19 mouse cellular contexts compared by ENCODE assay signal in the genomic region with DNA sequence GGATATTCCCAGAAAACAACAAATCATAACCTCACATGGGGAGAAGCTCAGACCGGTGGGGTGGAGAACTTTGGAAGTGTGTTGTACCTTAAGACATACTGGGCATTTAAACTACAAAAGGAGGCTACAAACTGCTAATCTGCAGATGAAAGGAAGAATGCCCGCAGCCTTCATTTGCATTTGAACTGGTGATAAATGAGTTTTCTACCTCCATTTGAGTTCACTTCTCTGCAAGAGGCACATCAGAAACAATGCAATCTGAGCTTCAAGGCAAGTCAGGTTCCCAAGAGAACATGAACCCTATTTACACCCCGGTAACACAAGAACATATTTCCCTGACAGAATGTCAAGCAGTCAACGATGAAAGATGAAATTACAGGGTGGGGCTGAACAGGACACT. TPM values are rescaled to one million over a fixed set of nuclear protein-coding genes. Genes with fewer than 3 reads are reported as not detected.
DNase-seq lines count a peak whose midpoint lies in the region; ATAC-seq and TF ChIP-seq lines count a peak whose summit lies in the region.
"Had no signal": no experiment of that assay in that cellular context is flagged by ENCODE, and none has a peak within 500 bp of the region (broad histone marks: within the 10 kb centered on the region; RNA-seq: fewer than 3 reads in every experiment).

No protein-coding gene starts in this region.

- H3K9me3 ChIP-seq in forebrain, embryonic 14.5 days (replicated peaks; ENCODE audit: control insufficient read depth, low read length), result no peaks in the 10 kb centered on the region
- H3K9me3 ChIP-seq in forebrain, embryonic 16.5 days (ENCODE audit: control insufficient read depth, low read length), result no peaks in the 10 kb centered on the region
- no peaks in the 10 kb centered on the region for H3K9me3 ChIP-seq in hindbrain, embryonic 13.5 days
- H3K9me3 ChIP-seq in neural tube, embryonic 13.5 days, result no peaks in the 10 kb centered on the region
- no peaks in the 10 kb centered on the region for H3K9me3 ChIP-seq in kidney, embryonic 16.5 days (ENCODE audit: low read length)
- H3K9me3 ChIP-seq: embryonic facial prominence, embryonic 13.5 days; forebrain, embryonic 13.5 days; heart, embryonic 15.5 days; liver, embryonic 15.5 days had no signal

- H3K4me2 ChIP-seq in forebrain, embryonic 14.5 days (ENCODE audit: low read length), result no peak overlapping the region
- H3K4me2 ChIP-seq in forebrain, embryonic 16.5 days (ENCODE audit: low read length), result no peak overlapping the region
- H3K4me2 ChIP-seq in hindbrain, embryonic 13.5 days, result no peak overlapping the region
- H3K4me2 ChIP-seq in neural tube, embryonic 13.5 days, result no peak overlapping the region
- H3K4me2 ChIP-seq in kidney, embryonic 16.5 days (replicated peaks; ENCODE audit: low read depth, low read length), result no peak overlapping the region
- H3K4me2 ChIP-seq: embryonic facial prominence, embryonic 13.5 days; forebrain, embryonic 13.5 days; heart, embryonic 15.5 days; liver, embryonic 15.5 days had no signal

- no peak overlapping the region for H3K27ac ChIP-seq in forebrain, embryonic 14.5 days (ENCODE audit: low read depth, low read length)
- no peak overlapping the region for H3K27ac ChIP-seq in forebrain, embryonic 16.5 days (ENCODE audit: low read length)
- 0 out of 2 replicates have a peak overlapping the region, but pooled peaks have one; percentile 2 for H3K27ac ChIP-seq in bone marrow macrophage, adult 2 months (ENCODE audit: insufficient read depth, low read depth, low read length)
- peak overlapping the region; percentile 61 for H3K27ac ChIP-seq in hindbrain, embryonic 13.5 days
- peak overlapping the region; percentile 85 for H3K27ac ChIP-seq in neural tube, embryonic 13.5 days (replicated peaks)
- H3K27ac ChIP-seq in heart, adult 2 months, result no peak overlapping the region
- H3K27ac ChIP-seq in kidney, embryonic 16.5 days (ENCODE audit: low read length), result no peak overlapping the region
- H3K27ac ChIP-seq: embryonic facial prominence, embryonic 13.5 days; heart, embryonic 15.5 days; liver, embryonic 15.5 days had no signal

- TF ChIP-seq EP300 in heart, adult 2 months (IDR thresholded peaks at IDR 0.05; ENCODE audit: insufficient read depth, low read depth, low read length), result no peak

- H3K36me3 ChIP-seq in forebrain, embryonic 14.5 days (ENCODE audit: control insufficient read depth, insufficient read depth, low read length), result no peaks in the 10 kb centered on the region
- no peaks in the 10 kb centered on the region for H3K36me3 ChIP-seq in forebrain, embryonic 16.5 days (ENCODE audit: control insufficient read depth, insufficient read depth)
- H3K36me3 ChIP-seq in hindbrain, embryonic 13.5 days, result no peaks in the 10 kb centered on the region
- no peaks in the 10 kb centered on the region for H3K36me3 ChIP-seq in neural tube, embryonic 13.5 days
- H3K36me3 ChIP-seq in heart, adult 2 months (ENCODE audit: control insufficient read depth, insufficient read depth, low read length), result no peaks in the 10 kb centered on the region
- H3K36me3 ChIP-seq in kidney, embryonic 16.5 days (ENCODE audit: insufficient read depth, low read length), result no peaks in the 10 kb centered on the region
- H3K36me3 ChIP-seq: embryonic facial prominence, embryonic 13.5 days; heart, embryonic 15.5 days; liver, embryonic 15.5 days had no signal

- no peaks in the 10 kb centered on the region for H3K27me3 ChIP-seq in forebrain, embryonic 14.5 days (replicated peaks; ENCODE audit: control insufficient read depth, insufficient read depth, low read length)
- H3K27me3 ChIP-seq in forebrain, embryonic 16.5 days (replicated peaks; ENCODE audit: control insufficient read depth, insufficient read depth, low read length), result no peaks in the 10 kb centered on the region
- no peaks in the 10 kb centered on the region for H3K27me3 ChIP-seq in hindbrain, embryonic 13.5 days
- no peaks in the 10 kb centered on the region for H3K27me3 ChIP-seq in neural tube, embryonic 13.5 days
- H3K27me3 ChIP-seq in heart, adult 2 months (ENCODE audit: control insufficient read depth, insufficient read depth, low read length), result no peaks in the 10 kb centered on the region
- no peaks in the 10 kb centered on the region for H3K27me3 ChIP-seq in kidney, embryonic 16.5 days (ENCODE audit: insufficient read depth, low read length)
- H3K27me3 ChIP-seq: embryonic facial prominence, embryonic 13.5 days; forebrain, embryonic 13.5 days; heart, embryonic 15.5 days; liver, embryonic 15.5 days had no signal

- TF ChIP-seq POLR2A in bone marrow macrophage, adult 2 months (IDR thresholded peaks at IDR 0.05; ENCODE audit: borderline replicate concordance, low read depth, low read length), result no peak
- no peak for TF ChIP-seq POLR2A in heart, adult 2 months (IDR thresholded peaks at IDR 0.05; ENCODE audit: insufficient read depth, low read depth, low read length)

- no peaks in the 10 kb centered on the region for H3K79me2 ChIP-seq in heart, adult 2 months (replicated peaks; ENCODE audit: control insufficient read depth, insufficient read depth, low read length)

- H3K4me1 ChIP-seq in forebrain, embryonic 14.5 days (ENCODE audit: control insufficient read depth, insufficient read depth, low read length), result peaks cover 19% of the 10 kb centered on the region
- H3K4me1 ChIP-seq in forebrain, embryonic 16.5 days (replicated peaks; ENCODE audit: control insufficient read depth, insufficient read depth, low read length), result peaks cover 18% of the 10 kb centered on the region
- H3K4me1 ChIP-seq in bone marrow macrophage, adult 2 months (ENCODE audit: control insufficient read depth, insufficient read depth, low read length), result peaks cover 11% of the 10 kb centered on the region
- H3K4me1 ChIP-seq in hindbrain, embryonic 13.5 days (replicated peaks), result peaks cover 38% of the 10 kb centered on the region
- H3K4me1 ChIP-seq in neural tube, embryonic 13.5 days (replicated peaks), result peaks cover 44% of the 10 kb centered on the region
- no peaks in the 10 kb centered on the region for H3K4me1 ChIP-seq in heart, adult 2 months (ENCODE audit: control insufficient read depth, insufficient read depth, low read length)
- H3K4me1 ChIP-seq in kidney, embryonic 16.5 days (ENCODE audit: insufficient read depth, low read length), result no peaks in the 10 kb centered on the region
- H3K4me1 ChIP-seq: embryonic facial prominence, embryonic 13.5 days; heart, embryonic 15.5 days; liver, embryonic 15.5 days had no signal

- DNase-seq in forebrain, embryonic 14.5 days (ENCODE audit: low spot score), result peak; percentile 20
- no peak for DNase-seq in ovary, postnatal 10 days (ENCODE audit: low spot score)
- DNase-seq in heart, adult 2 months, result no peak
- DNase-seq: kidney, adult 9 months had no signal

- intact Hi-C loops in heart, adult 2 months (cut with DNase I), result no loop called here

- no peak for ATAC-seq in forebrain, embryonic 14.5 days
- no peak for ATAC-seq in forebrain, embryonic 16.5 days
- no peak for ATAC-seq in hindbrain, embryonic 13.5 days (ENCODE audit: low FRiP score)
- no peak for ATAC-seq in neural tube, embryonic 13.5 days (ENCODE audit: low read depth)
- ATAC-seq in kidney, embryonic 16.5 days (ENCODE audit: low FRiP score, low TSS enrichment), result no peak
- ATAC-seq: forebrain, embryonic 13.5 days had no signal

- no peak overlapping the region for H3K4me3 ChIP-seq in forebrain, embryonic 14.5 days (ENCODE audit: low read depth, low read length)
- H3K4me3 ChIP-seq in forebrain, embryonic 16.5 days (replicated peaks; ENCODE audit: low read length), result no peak overlapping the region
- no peak overlapping the region for H3K4me3 ChIP-seq in bone marrow macrophage, adult 2 months (ENCODE audit: insufficient read depth, low read length)
- no peak overlapping the region for H3K4me3 ChIP-seq in hindbrain, embryonic 13.5 days
- no peak overlapping the region for H3K4me3 ChIP-seq in neural tube, embryonic 13.5 days
- H3K4me3 ChIP-seq in heart, adult 2 months, result no peak overlapping the region
- H3K4me3 ChIP-seq in kidney, embryonic 16.5 days (ENCODE audit: low read length), result no peak overlapping the region
- H3K4me3 ChIP-seq: embryonic facial prominence, embryonic 13.5 days; forebrain, embryonic 13.5 days; heart, embryonic 15.5 days; liver, embryonic 15.5 days had no signal

- no peak for TF ChIP-seq CTCF in bone marrow macrophage, adult 2 months (IDR thresholded peaks at IDR 0.05; ENCODE audit: low read depth, low read length)
- no peak for TF ChIP-seq CTCF in heart, adult 2 months (IDR thresholded peaks at IDR 0.05)

- 3% methylated on average over 4 of the region's 4 CpGs for WGBS in forebrain, embryonic 14.5 days
- 1% methylated on average over 4 of the region's 4 CpGs for WGBS in forebrain, embryonic 16.5 days
- WGBS in hindbrain, embryonic 13.5 days, result 5% methylated on average over 4 of the region's 4 CpGs
- 4% methylated on average over 4 of the region's 4 CpGs for WGBS in neural tube, embryonic 13.5 days
- 31% methylated on average over 4 of the region's 4 CpGs for WGBS in heart, adult 2 months
- WGBS in kidney, embryonic 16.5 days, result 13% methylated on average over 4 of the region's 4 CpGs

- H3K9ac ChIP-seq in forebrain, embryonic 14.5 days (ENCODE audit: low read length), result no peak overlapping the region
- H3K9ac ChIP-seq in forebrain, embryonic 16.5 days (replicated peaks; ENCODE audit: low read depth, low read length), result no peak overlapping the region
- no peak overlapping the region for H3K9ac ChIP-seq in hindbrain, embryonic 13.5 days
- no peak overlapping the region for H3K9ac ChIP-seq in neural tube, embryonic 13.5 days
- H3K9ac ChIP-seq in heart, adult 2 months (ENCODE audit: low read depth, low read length), result no peak overlapping the region
- no peak overlapping the region for H3K9ac ChIP-seq in kidney, embryonic 16.5 days (replicated peaks; ENCODE audit: low read length)
- H3K9ac ChIP-seq: embryonic facial prominence, embryonic 13.5 days; forebrain, embryonic 13.5 days; heart, embryonic 15.5 days; liver, embryonic 15.5 days had no signal

RNA-seq across cellular contexts. Expression of a gene that starts 53.2 kb away (rescaled TPM):
- not detected in 2 replicates for polyA plus RNA-seq in forebrain, embryonic 14.5 days (2014; fragmentation: Nextera tagmentation; extraction: Ambion mirVana)
- not detected in 2 replicates for polyA plus RNA-seq in forebrain, embryonic 16.5 days (2015; fragmentation: Nextera tagmentation; extraction: Ambion mirVana)
- polyA plus RNA-seq in bone marrow macrophage, adult 2 months (2012; ENCODE audit: insufficient read depth, insufficient read length, missing spikeins), result not detected in 2 replicates
- polyA plus RNA-seq in hindbrain, embryonic 13.5 days (2015; fragmentation: Nextera tagmentation; extraction: Ambion mirVana), result not detected in 2 replicates
- not detected in 2 replicates for polyA plus RNA-seq in neural tube, embryonic 13.5 days (2015; fragmentation: Nextera tagmentation; extraction: Ambion mirVana)
- total RNA-seq in heart, adult 2 months (2021), result not detected
- 0.06 TPM in 1 of 2 replicates, not detected in the other for polyA plus RNA-seq in heart, adult 2 months (2012; rRNA removed)
- polyA plus RNA-seq in kidney, embryonic 16.5 days (2015; fragmentation: Nextera tagmentation; extraction: Ambion mirVana), result not detected in 2 replicates
- total RNA-seq: adrenal gland, postnatal 10 days; gastrocnemius, adult 18-20 months; granulocyte monocyte progenitor cell, adult 5-6 weeks; left cerebral cortex, adult 18-20 months had no signal
- polyA plus RNA-seq: embryonic facial prominence, embryonic 13.5 days; forebrain, embryonic 13.5 days; heart, embryonic 15.5 days; limb, embryonic 11.5 days; liver, embryonic 15.5 days; spleen, adult 2 months had no signal

Comparison
In these comparisons a context has a peak if more than half of its experiments do, and no peak if none do; other contexts are left out.
1. H3K27ac ChIP-seq: peak in bone marrow macrophage, adult 2 months (single experiment), hindbrain, embryonic 13.5 days (single experiment) and neural tube, embryonic 13.5 days (single experiment); none in forebrain, embryonic 14.5 days (single experiment), forebrain, embryonic 16.5 days (single experiment), heart, adult 2 months (single experiment) and kidney, embryonic 16.5 days (single experiment).